Mouse (Mus musculus) embryo, embryonic 11.5 days (tissue): ENCODE measurements around the gene Skap2.
A peak's percentile ranks its signal among the peaks of the same experiment; 100 is the strongest.

Experiments
- DNase-seq: peaks from one replicate; pipeline ENCODE4 v3.0.0-alpha.2; 2012; ENCODE audit warnings: low read depth, low spot score

Skap2 gene

DNA sequence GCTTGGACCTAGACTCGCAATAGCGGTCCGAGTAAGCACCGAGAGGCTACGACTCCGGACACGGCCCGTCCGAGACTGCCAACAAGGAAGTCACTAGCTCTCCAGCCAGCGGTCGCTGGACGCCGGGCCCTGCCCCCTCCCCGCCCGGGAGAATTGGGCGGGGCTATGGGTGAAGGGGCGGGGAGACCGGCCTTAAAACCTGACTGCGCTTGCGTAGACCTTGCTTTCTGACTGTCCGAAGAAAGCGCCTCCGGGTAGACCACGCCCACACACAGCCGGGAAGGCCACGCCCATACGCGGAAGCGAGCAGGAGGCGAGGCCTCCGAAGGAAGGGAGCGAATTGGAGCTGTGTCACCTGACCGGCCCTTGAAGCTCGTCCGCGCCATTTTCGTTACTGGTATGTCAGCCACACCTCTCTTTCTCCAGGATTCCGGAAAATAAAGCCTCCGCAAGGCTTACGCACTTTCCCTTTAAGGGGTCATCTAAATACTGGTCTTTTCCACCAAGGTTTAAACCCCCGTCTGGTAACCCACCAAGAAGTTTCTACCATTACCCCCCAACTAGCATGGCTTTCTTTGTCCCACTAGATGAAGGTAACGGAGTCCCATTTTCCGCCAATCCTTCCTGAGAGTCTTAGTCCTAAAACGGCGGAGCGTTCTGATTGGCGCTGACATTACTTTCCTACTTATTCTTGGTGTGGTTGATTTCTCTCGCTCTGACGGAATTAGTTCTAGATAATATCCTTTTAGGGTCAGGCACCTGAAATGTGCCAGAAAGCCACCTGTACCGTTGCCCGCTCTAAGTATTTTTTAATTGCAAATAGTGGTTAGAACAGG, at the start of gene Skap2:
Gene Skap2, minus strand, starts transcription at position 141 of the 836 bp plus-strand sequence.
- peak; percentile 99 for DNase-seq

DNA sequence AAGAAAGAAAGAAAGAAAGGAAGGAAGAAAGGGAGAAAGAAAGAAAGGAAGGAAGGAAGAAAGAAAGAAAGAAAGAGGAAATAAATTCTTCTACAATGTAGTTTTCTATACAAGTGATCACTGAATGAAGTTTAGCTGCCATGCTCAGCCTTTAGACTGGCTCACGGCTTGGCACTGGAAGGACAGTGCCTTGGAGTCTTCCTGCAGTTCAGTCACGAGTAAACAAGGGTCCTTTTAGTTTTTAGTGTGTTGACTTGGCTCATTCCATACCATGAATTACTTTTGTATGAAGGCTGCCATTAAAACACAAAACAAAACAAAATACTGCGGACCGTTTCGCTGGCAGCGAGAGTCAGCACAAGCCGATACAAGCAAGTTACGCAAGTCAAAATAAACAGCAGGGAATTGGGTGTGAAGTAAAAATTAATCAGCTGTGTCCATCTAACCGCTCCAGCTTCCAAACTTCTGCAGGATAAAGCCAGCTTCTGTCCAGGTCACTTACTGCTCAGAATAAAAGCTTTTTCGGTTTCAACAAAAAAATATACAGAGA, 46.6 kb upstream of the Skap2 start:
- no peak for DNase-seq

DNA sequence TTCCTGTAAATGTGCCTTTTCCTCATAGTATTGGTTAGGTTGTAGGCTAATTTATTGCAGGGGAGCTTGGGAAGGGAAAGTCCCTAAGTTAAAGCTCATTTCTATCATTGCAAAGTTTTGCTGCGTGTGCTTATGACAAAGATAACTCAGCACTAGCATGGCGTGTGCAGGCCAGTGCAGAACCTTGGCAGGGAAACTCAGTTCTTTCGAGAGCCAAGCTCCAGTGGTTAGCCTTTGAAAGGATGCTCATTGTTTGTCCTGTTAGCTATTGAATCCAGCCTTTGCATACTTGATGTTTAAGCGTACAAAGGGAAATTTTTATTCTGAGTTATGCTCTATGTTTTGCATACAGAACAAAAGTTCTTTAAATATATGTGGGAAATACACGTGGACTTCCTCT, 45.8 kb upstream of the Skap2 start:
- DNase-seq = no peak

DNA sequence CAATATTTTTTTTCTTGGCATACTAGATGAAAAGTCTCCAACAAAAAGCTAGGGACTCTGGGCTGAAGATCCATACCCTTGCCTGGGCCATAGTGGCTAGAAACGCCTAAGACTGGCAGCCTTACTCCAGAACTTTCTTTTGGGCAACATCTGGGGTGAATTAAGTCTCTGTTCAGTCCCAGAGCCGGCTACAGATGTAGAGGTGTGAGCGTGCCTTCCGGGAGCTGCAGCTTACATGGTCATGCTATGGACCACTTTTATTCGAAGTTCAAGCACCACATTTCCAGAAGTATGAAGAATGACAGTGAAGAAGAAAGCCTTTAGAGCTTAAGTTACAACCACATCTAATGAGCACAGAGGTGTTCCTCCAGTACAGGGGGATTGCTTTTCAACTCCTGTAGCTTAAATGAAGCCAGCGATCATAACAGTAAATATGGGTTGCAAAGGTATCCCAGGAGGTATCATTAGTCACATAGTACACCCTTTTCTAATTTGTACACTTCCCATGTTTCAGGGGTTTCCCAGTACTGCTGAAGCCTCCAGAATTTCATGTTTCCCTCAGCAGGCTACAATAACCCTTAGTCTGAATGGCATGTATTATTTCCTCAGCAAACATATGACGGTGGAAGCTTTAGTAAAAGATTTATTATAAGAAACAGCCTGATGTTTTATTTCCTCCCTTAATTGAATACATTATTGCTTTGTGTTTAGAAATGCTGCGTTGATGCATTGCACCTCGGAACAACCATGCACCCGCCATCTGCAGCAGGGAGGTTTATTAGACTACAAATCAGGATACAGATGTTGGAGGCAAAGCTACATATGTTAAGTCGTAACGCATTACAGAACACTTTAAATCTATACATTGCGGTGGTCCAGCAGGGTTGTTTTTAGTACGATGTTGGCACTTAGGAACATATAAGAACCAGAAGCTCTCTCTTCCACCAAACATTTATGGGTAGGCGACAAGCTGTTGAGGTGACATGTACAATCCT, 41.5 kb upstream of the Skap2 start:
- no peak for DNase-seq

DNA sequence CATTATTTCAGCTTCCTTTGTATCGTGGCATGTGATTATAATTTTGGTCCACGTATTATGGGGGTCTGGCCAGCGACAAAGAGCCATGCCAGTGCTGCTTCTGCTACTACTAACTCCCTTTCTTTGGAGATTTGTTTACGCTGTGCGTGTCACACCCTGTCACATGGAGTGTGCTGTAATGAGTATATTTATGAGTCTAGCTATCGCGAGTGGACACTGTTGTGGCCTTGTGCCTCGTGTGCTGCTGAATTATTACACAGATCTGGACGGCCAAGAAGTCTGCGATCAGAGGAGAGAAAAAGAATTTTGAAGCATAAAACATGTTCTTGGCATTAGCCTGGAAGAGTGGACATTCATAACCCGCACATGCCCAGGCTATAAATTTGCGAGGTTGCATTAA, 37.7 kb upstream of the Skap2 start:
- DNase-seq = no peak

DNA sequence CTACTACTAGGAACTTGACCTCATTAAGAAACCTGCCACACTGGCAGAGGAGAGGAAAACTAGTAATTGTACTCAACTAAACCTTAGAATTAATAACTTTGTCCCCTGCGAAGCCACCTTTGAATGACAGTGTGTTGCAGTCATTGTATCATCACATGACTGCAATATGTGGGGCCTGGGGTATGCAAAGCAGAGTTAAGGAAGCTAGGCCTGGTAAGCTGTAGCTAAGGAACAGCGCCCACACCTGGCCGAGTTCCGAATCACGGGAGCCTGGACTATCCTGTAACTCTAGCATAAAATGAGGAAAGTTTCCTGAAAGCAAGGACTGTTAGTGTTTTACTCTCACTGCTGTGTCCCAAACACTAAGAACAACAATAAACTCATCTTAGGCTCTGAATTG, 33.2 kb upstream of the Skap2 start:
- no peak for DNase-seq

DNA sequence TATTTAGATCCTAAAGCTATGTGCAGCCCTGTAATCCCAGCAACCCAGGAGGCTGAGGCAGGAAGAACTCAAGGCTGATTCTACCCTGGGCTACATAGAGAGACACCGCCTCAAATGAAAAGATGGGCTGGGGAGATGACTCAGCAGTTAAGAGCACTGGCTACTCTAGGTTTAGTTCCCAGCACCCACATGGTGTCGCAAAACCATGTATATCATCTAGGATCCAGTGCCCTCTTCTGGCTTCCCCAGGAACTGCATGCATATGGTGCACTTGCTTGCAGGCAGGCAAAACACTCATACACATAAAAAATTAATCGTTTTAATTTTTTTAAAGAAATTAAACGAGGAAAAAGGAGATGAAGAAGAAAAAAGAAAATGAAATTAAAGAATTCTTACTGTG, 23.7 kb upstream of the Skap2 start:
- no peak for DNase-seq

DNA sequence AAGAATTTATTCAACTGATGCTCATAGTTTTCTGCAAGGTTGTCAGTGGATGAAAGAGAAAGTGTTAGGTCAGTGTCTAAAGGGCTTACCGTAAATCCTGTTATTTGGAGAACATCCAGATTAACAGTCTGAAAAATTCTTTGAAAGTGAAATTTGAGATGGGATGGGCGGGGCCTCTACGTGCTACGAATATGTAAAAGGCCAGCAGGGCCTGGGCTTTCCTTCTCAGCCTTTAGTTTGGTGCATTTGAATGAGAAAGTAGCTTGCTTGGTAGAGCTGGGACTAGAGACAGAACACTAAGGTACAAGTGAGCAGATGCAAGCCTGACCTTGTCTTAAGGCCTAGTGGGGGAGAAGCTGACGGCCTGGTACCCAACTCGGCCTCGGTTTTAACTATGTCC, 18.8 kb upstream of the Skap2 start:
- no peak for DNase-seq

DNA sequence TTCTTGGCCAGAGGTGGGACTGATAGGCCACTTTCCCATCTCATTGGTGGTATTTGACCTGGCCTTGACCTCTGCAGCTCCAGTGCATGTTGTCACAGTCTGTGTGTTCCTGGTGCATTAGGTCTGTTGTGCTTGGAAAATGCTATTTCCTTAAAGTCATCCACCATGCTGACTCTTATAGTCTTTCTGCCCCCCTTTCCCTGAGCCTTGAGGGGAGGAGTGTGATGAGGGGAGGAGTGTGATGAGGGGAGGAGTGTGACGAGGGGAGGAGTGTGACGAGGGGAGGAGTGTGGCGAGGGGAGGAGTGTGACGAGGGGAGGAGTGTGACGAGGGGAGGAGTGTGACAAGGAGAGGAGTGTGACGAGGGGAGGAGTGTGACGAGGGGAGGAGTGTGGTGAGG, 15.8 kb upstream of the Skap2 start:
- DNase-seq = no peak

DNA sequence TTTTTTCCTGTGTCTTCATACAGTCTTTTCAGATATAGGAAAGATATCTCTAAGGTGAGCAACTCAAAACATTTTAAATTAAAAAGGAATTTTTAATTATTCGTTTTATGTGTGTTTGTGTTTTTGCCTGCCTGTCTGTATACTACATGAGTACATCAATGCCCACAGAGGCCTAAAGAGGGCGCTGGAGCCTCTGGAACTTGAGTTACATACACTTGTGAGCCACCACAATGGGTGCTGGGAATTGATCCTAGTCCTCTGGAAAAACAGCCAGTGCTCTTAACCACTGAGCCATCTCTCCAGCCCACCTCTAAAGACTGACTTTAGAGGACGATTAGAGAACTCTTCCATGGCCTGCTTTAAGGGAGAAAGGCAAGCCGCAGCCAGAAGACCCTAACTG, 14.8 kb upstream of the Skap2 start:
- no peak for DNase-seq

DNA sequence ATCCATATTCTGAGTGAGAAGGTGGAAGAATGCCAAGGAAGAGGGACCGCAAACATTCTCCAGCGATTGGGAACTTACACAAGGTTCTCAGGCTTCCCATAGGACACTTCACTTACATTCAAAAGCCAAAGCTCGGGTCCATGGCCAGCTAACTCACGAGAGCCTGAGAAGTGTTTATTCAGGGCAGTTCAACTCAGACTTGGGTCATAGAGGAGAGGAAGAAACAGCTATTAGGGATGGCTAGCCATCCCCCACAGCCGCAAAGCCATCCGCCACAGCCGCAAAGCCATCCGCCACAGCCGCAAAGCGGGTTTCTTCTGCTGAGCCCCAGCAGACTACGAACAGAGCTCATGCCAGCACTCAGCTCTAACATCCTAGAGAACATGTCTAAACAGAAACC, 13.9 kb upstream of the Skap2 start:
- no peak for DNase-seq

DNA sequence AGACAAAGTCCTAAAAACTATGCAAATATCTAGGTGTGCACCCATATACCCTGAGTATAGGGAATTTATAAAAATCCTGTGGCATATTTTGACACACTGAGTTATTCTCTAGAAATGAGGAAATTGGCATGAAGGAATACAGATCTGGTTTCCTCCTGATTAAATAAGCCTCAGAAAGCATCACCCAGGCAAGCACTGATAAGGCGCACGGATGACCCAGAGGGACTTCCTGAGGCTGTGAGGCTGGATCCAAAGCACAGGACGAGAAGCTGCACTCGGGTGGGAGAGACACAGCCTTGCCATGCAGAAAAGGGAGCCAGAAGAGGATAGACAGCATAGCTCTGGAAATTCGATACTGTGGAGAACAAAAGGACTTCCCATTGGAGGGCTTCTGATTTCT, 12.4 kb upstream of the Skap2 start:
- DNase-seq = no peak

DNA sequence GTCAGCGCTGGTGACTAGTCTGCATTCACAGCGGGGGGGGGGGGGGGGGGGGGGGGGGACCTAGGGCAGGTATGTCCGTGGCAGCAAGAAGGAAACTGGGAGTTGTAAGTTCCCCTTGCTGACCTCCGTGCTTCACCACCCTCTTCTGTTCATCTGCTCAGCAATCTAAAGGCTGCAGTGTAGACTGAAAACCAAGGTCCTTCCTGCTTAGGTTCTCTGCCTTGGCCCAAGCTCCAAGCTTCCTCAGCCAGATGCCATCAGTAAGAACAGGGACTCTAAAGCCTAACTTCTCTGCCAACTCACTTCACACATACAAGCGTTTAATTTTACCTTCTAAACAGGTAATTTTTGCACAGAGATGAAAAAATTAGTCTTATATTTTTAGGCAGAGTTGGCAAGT, 10.0 kb upstream of the Skap2 start:
- DNase-seq = no peak

DNA sequence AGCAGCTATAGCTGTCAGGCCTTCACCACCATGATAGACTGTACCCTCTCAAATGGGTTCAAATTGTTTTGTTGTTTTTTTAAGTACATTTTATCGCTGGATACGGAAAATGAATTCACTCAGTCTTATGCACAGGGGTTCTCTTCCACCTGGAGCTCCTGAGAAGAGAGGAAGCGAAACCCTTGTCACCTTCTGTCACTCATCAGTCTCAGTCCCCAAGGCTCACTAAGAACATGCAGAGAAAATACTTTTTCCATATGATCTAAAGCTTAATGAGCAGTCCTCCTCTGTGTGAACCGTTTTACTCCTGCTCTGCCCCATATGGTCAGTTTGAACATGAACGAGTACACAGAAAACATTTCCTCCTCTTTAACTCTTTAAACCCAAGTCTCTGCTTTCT, 7.9 kb upstream of the Skap2 start:
- no peak for DNase-seq

DNA sequence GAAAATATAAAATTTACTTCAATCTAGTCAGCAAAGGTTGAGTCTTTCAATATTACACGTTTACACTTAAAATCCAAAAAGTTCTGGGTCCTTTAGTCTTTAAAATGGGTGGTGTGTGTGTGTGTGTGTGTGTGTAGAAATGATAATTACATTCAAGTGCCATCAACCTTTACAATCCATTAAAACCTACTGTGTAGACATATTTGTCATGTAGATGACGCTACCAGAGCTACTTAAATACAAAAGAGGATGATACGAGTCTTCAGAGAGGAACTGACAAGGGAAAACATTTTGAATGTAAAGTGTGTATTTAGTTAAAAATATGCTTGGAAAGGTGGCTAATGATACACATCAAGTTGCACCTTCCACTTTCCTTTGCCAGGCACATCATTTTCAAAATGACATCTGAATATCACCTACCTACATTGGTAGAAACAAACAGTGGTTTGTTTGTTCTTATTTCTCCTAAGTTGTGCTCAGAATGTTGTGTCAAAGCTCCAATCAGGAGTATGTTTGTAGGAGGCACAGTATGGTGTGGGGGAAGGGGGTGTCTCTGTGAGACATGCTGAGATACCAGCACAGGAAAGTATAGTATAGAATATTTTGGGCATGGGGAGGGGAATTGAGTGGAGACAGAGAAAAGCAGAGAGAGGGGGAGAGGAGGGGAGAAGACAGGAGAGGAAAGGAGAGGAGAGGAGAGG, 1.0 kb upstream of the Skap2 start:
- no peak for DNase-seq

DNA sequence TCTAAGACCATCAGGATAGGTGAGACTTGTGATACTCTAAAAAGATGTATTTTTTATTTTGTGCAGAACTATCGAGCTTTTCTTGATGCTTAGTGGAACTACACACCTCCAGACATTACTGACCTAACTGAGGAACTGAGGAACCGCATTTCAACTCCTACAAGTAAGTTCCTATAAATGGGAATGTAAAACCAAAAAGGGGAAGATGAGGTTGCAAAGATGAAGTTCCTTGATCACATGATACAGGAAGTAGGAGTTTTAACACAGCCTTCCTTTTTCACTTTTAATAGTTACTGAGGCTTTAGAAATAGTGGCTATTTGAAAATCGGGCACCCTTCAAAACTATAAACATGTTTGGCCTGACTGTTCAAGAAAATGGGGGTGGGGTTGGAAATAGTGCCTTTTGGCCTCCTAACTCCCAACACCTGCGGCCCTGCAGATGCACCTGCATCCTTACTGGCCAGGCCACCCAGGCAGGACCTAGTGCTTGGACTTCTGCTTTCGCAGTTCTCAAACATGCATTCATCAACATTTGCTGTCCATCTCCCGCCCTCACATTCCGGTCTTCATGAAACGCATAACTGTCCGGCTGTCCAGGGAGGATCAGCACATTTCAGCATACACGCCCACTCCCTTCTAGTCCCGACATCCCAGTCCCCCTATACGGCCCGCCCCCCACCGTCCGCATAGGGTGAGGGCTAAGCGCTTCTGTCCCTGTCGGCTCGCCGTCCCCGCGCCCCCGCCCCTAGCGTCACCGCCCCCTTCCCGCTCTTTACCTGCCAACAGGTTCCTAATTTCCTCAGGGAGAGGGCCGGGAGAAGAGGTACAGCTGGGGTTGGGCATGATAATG, 565 bp downstream of the Skap2 start:
- DNase-seq = peak; percentile 54

DNA sequence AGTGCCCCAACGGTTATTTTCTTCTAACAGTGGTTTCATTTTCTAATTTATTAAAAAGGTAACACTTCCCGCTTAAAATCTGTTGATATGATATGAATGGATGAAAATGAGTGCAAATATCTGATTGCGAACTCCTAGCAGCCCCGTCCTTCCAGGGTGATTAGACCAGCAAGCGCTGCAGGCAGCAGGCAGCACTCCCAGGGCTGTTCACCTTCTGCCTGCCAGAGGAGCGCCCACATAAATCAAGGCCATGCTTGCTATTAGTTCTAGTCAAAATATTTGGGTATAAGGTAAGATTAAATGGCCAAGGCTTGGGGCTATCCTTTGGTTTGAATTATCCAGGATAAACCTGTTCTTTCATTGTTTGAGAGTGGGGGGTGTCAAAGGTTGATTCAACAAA, 3.0 kb downstream of the Skap2 start:
- DNase-seq = no peak

DNA sequence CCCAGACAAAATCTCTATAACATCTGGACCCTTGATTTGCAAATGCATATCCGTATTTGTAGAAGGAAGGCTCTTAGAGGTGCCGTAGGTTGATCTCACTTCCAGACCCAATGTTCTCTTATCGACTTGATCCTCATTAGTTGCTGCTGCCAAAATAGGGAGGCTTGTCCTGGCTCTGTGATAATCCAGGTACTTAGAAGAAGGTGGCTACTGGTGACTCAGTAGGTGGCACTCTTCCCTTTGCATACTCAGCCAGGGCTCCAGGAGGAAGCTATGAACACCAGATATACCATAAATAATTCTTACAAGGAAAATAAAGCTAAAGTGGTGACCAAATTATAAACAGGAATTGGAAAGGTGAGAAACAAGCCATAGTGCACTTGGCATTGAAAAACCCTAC, 3.6 kb downstream of the Skap2 start:
- no peak for DNase-seq

DNA sequence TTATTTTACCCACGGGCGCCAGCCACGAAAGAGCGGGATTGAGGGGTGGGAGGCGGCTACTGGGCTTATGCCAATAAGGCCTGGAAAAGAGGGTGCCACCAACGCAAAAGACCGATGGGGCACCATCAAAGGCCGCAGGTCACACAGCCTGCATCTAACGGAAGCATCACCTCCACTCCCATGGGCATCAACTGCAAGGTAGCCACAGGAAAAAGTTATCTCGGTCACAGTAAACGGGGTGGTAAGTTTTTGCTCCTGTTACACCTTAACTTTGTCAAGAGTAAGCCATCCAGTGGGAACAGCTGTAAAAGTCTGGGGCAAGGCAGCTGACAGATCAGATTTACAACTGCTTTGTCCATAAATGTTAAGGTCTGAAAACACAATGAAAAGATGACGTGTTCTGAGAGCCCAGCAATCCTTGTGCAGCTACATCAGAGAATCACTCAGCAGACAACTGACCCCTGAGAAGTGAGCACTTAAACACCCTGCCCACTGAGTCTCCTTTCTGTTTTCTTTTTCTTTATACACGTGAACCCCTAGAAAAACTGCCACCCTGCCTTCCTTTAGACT, 5.6 kb downstream of the Skap2 start:
- no peak for DNase-seq

DNA sequence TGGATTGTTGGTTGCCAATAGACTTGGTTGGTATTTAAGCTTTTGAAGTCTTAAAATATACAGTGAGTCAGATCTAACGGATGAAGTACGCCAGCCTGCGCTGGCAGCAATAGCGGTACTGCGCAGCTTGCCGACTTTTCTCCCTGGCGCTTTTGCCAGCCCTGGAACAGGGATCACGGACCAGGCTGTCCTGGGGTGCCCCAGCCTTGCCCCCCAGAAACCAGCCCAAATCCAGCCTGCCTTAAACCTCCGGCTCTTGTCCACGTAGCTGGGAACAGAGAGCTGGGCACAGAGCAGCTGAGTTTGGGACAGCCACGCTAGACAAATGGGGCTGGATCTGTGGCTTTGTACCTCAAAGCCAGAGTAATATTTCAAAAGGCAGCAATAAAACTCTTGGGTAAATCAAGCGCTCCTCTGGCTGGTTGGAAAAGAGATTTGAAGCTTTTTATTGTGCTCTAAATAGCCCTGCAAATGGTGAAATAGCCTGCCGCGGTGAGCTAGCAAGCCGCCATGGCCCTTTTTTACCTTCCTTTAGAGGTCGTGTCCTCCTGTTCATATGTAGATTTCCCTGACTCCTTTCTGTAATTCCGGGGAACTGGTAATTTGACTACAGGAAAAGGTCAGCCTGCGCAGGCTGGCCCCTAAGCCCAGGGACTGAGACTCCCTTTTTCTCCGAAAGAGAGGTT, 6.2 kb downstream of the Skap2 start:
- DNase-seq = peak; percentile 34
